Mouse (Mus musculus) kidney, embryonic 14.5 days (tissue): ENCODE data around the gene Akt1s1. TPM values are rescaled to one million over a fixed set of nuclear protein-coding genes. Genes with fewer than 3 reads are reported as not detected.

Experiments used
- ATAC-seq: fragments of 200-750 bp; cut with Nextera tagmentation; 2 replicates; pipeline ENCODE4 v1.8.0; 2017; ENCODE audit warnings: moderate number of reproducible peaks, mild to moderate bottlenecking, moderate TSS enrichment, moderate library complexity; ENCODE audit not compliant: low FRiP score, low TSS enrichment
- H3K27ac ChIP-seq: fragments of 300-500 bp; sonication (generic); 2 replicates; pipeline ENCODE4 v1.5.1; 2014; ENCODE audit warnings: low read depth, mild to moderate bottlenecking, low read length, moderate library complexity, mixed read lengths
- H3K27me3 ChIP-seq: fragments of 300-500 bp; sonication (generic); 2 replicates; pipeline ENCODE4 v1.6.1; 2014; ENCODE audit warnings: mild to moderate bottlenecking, low read length; ENCODE audit not compliant: control insufficient read depth, insufficient read depth
- H3K36me3 ChIP-seq: fragments of 300-500 bp; sonication (generic); 2 replicates; pipeline ENCODE4 v1.6.1; 2014; ENCODE audit warnings: low read length, mixed read lengths; ENCODE audit not compliant: control insufficient read depth, insufficient read depth
- H3K4me1 ChIP-seq: fragments of 300-500 bp; sonication (generic); 2 replicates; pipeline ENCODE4 v1.6.1; 2014; ENCODE audit warnings: low read length, mixed read lengths; ENCODE audit not compliant: control insufficient read depth, insufficient read depth
- H3K4me2 ChIP-seq: fragments of 300-500 bp; sonication (generic); replicated peaks from 2 replicates; pipeline ENCODE4 v1.6.1; 2014; ENCODE audit warnings: low read depth, mild to moderate bottlenecking, low read length
- H3K4me3 ChIP-seq: fragments of 300-500 bp; sonication (generic); 2 replicates; pipeline ENCODE4 v1.5.1; 2014; ENCODE audit warnings: mild to moderate bottlenecking, low read length
- H3K9ac ChIP-seq: fragments of 300-500 bp; sonication (generic); 2 replicates; pipeline ENCODE4 v1.6.1; 2014; ENCODE audit warnings: low read depth, mild to moderate bottlenecking, low read length, moderate library complexity
- H3K9me3 ChIP-seq: fragments of 300-500 bp; sonication (generic); 2 replicates; pipeline ENCODE4 v1.6.1; 2016; ENCODE audit warnings: low read length; ENCODE audit not compliant: control insufficient read depth
- WGBS: fragments of 180-500 bp; shearing (Covaris S2); extraction: QIAGEN DNeasy Blood & Tissue Kit; methylation state at CpG from one replicate; pipeline ENCODE4 v1.1.7; 2014; 5-methylcytosine and 5-hydroxymethylcytosine counted together
- polyA plus RNA-seq: library from polyadenylated mRNA; unstranded; fragments of >200 nt; fragmentation: Nextera tagmentation; extraction: Ambion mirVana; gene quantifications from 2 replicates; pipeline ENCODE4 v1.2.1, GENCODE M21; 2014

Akt1s1 gene
- polyA plus RNA-seq, 1 experiment from 2014 or later: 51.4 TPM

DNA sequence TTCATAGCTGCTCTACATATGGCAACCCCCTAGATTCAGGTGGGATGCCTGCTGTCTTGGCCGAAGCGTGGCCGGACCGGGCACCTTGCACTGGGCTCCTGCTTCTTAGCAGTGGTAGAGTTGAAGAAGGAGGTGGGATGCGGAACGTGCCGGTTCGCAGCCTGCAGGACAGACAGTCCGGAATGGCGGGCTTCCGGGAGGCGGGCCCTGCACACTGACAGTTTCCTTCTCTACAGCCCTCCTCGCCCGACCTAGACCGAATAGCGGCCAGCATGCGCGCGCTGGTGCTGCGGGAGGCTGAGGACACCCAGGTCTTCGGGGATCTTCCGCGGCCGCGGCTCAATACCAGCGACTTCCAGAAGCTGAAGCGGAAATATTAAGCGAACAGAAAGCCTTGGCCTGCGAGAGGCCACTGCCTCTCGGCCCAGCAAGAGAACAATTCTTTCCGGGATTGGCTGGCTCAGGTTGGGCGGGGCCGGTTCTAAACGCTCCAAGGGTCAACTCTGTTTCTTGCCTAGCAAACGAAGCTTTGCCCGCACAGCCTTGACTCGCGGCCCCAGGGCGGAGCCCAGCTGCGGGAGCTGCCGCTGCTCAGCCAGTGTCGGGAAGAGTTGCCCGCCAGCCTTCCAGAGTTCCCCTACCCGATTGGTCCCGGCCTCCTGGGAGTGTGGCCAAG, 5.7 kb downstream of the Akt1s1 start:
- 1% methylated on average over 45 of the region's 45 CpGs for WGBS

DNA sequence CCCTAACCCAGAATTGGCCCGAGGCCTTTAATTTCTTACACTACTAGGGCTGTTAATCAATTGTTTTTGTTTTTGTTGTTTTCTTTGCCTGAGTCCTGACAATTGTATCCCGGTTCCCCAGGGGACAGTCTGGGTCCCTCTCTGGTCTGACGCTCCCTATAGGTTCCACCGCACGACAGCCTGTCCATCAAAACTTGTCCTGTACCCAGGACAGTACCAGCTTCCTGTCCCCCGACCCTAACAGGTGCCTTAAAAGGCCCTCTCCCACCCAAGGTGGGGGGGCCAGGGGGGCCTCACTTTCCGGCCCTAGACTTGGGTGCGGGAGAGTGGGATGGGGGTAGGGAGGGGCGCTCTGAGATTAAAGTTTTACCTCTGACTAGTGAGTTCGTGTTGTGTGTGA, 6.2 kb downstream of the Akt1s1 start:
- Histone ChIP-seq H3K27ac (peak overlapping the region; percentile 94), H3K9ac (peak overlapping the region; percentile 52; the same call in 1 of the 2 replicates), H3K4me3 (peak overlapping the region; percentile 40), H3K9me3 (no peaks in the 10 kb centered on the region), H3K27me3 (no peaks in the 10 kb centered on the region), H3K4me1 (peaks cover 38% of the 10 kb centered on the region), H3K4me2 (peak overlapping the region; percentile 66), H3K36me3 (peaks cover 16% of the 10 kb centered on the region; the same call in 1 of the 2 replicates)
- WGBS: 42% methylated on average over 10 of the region's 10 CpGs
- ATAC-seq: no peak

More for the DNA sequence above, 5.7 kb downstream of the Akt1s1 start:
- peaks cover 16% of the 10 kb centered on the region; the same call in 1 of the 2 replicates for H3K36me3 ChIP-seq
- peak; percentile 48 for ATAC-seq
- no peaks in the 10 kb centered on the region for H3K27me3 ChIP-seq
- peak overlapping the region; percentile 66 for H3K4me2 ChIP-seq
- H3K9ac ChIP-seq: peak overlapping the region; percentile 52
- no peaks in the 10 kb centered on the region for H3K9me3 ChIP-seq
- peaks cover 38% of the 10 kb centered on the region for H3K4me1 ChIP-seq
- peak overlapping the region; percentile 40 for H3K4me3 ChIP-seq
- peak overlapping the region; percentile 94 for H3K27ac ChIP-seq

DNA sequence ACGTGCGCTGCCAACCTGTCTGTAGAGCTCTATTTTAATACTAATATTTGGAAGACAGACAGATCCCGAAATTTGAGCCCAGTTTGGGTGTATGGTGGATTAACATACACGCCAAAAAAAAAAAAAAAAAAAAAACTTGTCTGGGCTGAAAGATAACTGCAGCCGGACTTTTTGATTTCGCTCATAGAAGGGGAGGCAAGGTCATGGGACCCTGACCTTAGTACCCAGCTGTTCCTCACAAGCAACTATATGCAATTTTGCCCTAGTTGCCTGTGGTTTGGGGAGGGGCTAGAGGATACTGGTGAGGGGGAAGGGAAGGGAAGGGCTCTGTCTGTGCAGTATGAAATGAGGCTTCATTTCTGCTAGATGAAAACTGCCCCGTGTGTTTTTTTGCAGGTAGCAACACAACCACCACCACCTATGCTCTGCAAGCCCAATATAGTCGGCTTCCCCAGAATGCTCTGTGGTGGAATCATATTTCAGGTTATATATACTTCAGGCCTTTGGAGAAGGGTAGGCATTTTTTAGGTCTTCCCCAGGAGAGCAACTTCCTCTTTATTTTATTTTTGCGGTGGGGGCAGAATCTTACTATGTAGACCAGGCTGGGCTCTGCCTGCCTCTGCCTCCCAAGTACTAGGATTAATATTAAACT, 7.6 kb downstream of the Akt1s1 start:
- Histone ChIP-seq H3K27ac (peak overlapping the region; percentile 81; the same call in 1 of the 2 replicates), H3K9me3 (no peaks in the 10 kb centered on the region), H3K4me1 (peaks cover 36% of the 10 kb centered on the region), H3K4me3 (peak overlapping the region; percentile 66), H3K9ac (peak overlapping the region; percentile 69; the same call in 1 of the 2 replicates), H3K4me2 (peak overlapping the region; percentile 64), H3K27me3 (no peaks in the 10 kb centered on the region), H3K36me3 (peaks cover 18% of the 10 kb centered on the region; the same call in 1 of the 2 replicates)
- 64% methylated on average over 9 of the region's 9 CpGs for WGBS
- no peak for ATAC-seq

DNA sequence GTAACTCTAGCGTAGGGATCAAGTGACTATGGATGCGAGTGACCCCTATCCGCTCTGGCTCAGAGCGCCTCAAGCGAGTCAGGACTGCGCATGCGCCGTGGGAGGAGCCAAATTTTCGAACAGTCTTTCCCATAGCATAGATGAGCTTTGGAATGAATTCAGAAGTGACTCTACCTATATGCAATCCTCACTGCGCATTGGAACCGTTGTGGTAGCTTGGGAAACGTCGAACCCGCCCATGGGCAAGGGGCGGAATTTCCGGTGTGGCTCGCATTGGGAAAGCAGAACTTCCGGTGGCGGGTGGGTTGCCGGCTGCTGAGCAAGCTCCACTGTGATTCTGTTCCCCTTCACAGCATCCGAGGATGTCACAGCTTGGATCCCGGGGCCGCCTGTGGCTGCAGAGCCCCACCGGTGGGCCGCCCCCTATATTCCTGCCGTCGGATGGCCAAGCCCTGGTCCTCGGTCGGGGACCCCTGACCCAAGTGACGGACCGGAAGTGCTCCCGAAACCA, 8.3 kb downstream of the Akt1s1 start, which contains the start of gene Pnkp:
Pnkp (plus strand) TSS at position 98 of the 511 bp plus-strand sequence.
- H3K9me3 ChIP-seq: no peaks in the 10 kb centered on the region
- H3K27me3 ChIP-seq: no peaks in the 10 kb centered on the region
- H3K4me2 ChIP-seq: peak within 1 kb of the TSS; percentile 64
- peak within 1 kb of the TSS; percentile 81 for H3K27ac ChIP-seq
- H3K36me3 ChIP-seq: peaks cover 20% of the 10 kb centered on the region
- 0% methylated on average over 32 of the region's 32 CpGs for WGBS
- peaks cover 36% of the 10 kb centered on the region for H3K4me1 ChIP-seq
- H3K4me3 ChIP-seq: peak within 1 kb of the TSS; percentile 66
- peak within 1 kb of the TSS; percentile 69 for H3K9ac ChIP-seq
- ATAC-seq: peak; percentile 5

DNA sequence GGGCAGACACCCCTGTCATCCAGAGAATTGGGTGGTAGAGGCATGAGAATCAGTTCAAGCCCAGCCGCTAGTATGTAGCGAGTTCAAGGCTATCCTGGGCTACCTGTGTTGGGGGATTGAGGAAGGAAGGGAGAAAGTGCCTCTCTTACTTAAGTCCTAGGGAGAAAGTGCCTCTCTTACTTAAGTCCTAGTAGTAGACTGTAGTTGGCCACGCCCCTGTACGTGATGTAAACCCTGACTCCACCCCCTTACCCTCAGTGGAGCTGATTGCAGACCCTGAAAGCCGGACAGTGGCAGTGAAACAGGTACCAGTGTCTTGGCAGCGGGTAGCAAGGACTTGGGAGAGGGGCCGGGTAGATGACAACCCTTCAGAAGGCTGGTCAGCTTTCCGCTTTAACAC, 9.1 kb downstream of the Akt1s1 start:
- peak overlapping the region; percentile 69 for H3K9ac ChIP-seq
- no peaks in the 10 kb centered on the region for H3K9me3 ChIP-seq
- no peak for ATAC-seq
- H3K27me3 ChIP-seq: no peaks in the 10 kb centered on the region
- WGBS: 29% methylated on average over 8 of the region's 8 CpGs
- peak overlapping the region; percentile 64 for H3K4me2 ChIP-seq
- H3K36me3 ChIP-seq: peaks cover 22% of the 10 kb centered on the region
- H3K27ac ChIP-seq: no peak overlapping the region
- peak overlapping the region; percentile 66 for H3K4me3 ChIP-seq
- peaks cover 36% of the 10 kb centered on the region for H3K4me1 ChIP-seq

DNA sequence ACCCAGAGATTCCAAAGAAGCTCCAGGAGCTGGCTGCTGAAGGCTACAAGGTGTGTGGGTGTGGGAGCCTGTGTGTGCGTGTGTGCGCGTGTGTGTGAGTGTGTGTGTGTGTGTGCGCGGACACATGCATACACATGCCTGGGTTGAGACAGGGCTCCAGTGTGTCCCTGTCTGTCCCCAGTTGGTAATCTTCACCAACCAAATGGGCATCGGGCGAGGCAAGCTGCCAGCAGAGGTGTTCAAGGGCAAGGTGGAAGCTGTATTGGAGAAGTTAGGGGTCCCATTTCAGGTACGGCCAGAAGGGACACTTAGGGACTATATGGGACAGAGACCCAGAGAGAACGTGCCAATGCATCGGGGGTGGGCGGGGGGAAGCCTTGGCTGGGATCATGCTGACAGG, 11.1 kb downstream of the Akt1s1 start:
- peaks cover 28% of the 10 kb centered on the region for H3K4me1 ChIP-seq

DNA sequence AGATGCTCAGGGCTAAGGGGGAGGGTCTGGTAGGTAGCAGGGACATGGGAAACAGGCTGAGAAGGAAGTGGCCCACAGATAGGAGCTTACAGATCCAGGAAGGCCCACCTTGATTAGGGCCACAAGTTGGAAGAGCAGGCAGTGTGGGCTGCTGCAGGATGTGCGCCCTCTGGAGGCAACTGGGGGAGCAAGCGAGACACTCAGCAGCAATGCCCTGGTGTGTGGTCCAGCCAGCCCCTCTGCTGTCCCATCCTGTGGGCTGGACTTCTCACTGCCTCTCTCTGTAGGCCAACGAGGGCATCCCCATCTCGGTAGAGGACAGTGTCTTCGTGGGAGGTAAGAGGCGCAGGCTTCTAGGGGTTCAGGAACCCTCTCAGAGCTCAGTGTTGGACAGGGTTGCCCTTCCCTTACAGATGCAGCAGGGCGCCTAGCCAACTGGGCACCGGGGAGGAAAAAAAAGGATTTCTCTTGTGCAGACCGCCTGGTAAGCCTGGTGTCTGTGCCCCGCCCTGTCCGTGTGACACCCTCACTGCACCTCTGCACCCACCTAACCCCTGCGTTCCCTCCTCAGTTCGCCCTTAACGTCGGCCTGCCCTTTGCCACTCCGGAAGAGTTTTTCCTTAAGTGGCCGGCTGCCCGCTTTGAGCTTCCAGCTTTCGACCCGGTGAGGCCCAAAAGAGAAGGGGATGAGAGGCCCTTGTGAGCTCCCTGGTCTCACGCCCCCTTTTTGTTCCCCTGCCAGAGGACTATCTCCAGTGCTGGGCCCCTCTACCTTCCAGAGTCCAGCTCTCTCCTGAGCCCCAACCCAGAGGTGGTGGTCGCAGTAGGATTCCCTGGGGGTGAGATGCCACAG, 12.0 kb downstream of the Akt1s1 start:
- no peak overlapping the region for H3K9ac ChIP-seq
- 61% methylated on average over 22 of the region's 22 CpGs for WGBS
- peak; percentile 33 for ATAC-seq
- H3K27me3 ChIP-seq: no peaks in the 10 kb centered on the region
- H3K9me3 ChIP-seq: no peaks in the 10 kb centered on the region
- peaks cover 28% of the 10 kb centered on the region for H3K4me1 ChIP-seq
- H3K4me2 ChIP-seq: no peak overlapping the region; the same call in 1 of the 2 replicates
- no peak overlapping the region for H3K4me3 ChIP-seq
- no peak overlapping the region; the same call in 1 of the 2 replicates for H3K27ac ChIP-seq
- peaks cover 45% of the 10 kb centered on the region for H3K36me3 ChIP-seq

More for the DNA sequence above, 11.1 kb downstream of the Akt1s1 start:
- Histone ChIP-seq H3K9me3 (no peaks in the 10 kb centered on the region), H3K36me3 (peaks cover 36% of the 10 kb centered on the region), H3K4me3 (no peak overlapping the region), H3K9ac (no peak overlapping the region), H3K27ac (no peak overlapping the region), H3K4me2 (no peak overlapping the region), H3K27me3 (no peaks in the 10 kb centered on the region)
- 89% methylated on average over 11 of the region's 11 CpGs for WGBS
- ATAC-seq: no peak

DNA sequence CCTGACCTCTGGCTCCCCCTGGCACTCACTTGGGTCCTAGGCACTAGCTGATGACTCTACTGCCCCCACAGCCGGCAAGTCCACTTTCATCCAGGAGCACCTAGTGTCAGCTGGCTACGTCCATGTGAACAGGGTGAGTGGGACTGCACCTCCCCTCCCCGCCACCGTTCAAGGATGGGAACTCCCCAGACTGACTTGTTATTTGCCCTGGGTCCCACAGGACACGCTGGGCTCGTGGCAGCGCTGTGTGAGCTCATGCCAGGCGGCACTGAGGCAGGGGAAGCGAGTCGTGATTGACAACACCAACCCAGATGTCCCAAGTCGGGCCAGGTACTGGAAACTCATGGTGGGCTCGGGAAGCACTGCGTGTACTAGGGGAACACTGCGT, 12.6 kb downstream of the Akt1s1 start:
- Histone ChIP-seq H3K36me3 (peaks cover 51% of the 10 kb centered on the region), H3K9me3 (no peaks in the 10 kb centered on the region), H3K27me3 (no peaks in the 10 kb centered on the region), H3K9ac (no peak overlapping the region), H3K4me2 (no peak overlapping the region), H3K27ac (no peak overlapping the region), H3K4me3 (no peak overlapping the region), H3K4me1 (peaks cover 32% of the 10 kb centered on the region)
- no peak for ATAC-seq
- WGBS: 80% methylated on average over 14 of the region's 14 CpGs
